Mouse (Mus musculus) thymus, adult 2 months (tissue): ENCODE results near the gene Popdc2. TPM values are rescaled to one million over a fixed set of nuclear protein-coding genes. Genes with fewer than 3 reads are reported as not detected.

Source experiments
- DNase-seq: peaks from one replicate; pipeline ENCODE4 v3.0.0; 2021
- H3K27ac ChIP-seq: fragments of 200-500 bp; 2 replicates; pipeline ENCODE4 v1.5.1; 2012; ENCODE audit warnings: low read length, control low read depth; ENCODE audit not compliant: control insufficient read depth, insufficient read depth
- H3K27me3 ChIP-seq: fragments of 200-500 bp; 2 replicates; pipeline ENCODE4 v1.6.1; 2012; ENCODE audit warnings: mild to moderate bottlenecking, low read length, moderate library complexity, mixed read lengths; ENCODE audit not compliant: control insufficient read depth, insufficient read depth
- H3K36me3 ChIP-seq: fragments of 200-500 bp; 2 replicates; pipeline ENCODE4 v1.6.1; 2012; ENCODE audit warnings: mild to moderate bottlenecking, low read length, moderate library complexity; ENCODE audit not compliant: control insufficient read depth, insufficient read depth
- H3K4me1 ChIP-seq: fragments of 200-500 bp; replicated peaks from 2 replicates; pipeline ENCODE4 v1.6.1; 2012; ENCODE audit warnings: low read length; ENCODE audit not compliant: control insufficient read depth, insufficient read depth
- H3K4me3 ChIP-seq: fragments of 200-500 bp; 2 replicates; pipeline ENCODE4 v1.5.1; 2012; ENCODE audit warnings: mild to moderate bottlenecking, low read length, control low read depth, moderate library complexity; ENCODE audit not compliant: control insufficient read depth, insufficient read depth
- CTCF ChIP-seq: fragments of 200-500 bp; IDR thresholded peaks from 2 replicates; pipeline ENCODE4 v1.5.1; 2012; ENCODE audit warnings: mild to moderate bottlenecking, control low read depth, low read length, moderate library complexity, borderline replicate concordance; ENCODE audit not compliant: control insufficient read depth, poor library complexity, insufficient read depth; ENCODE audit errors: extremely low read depth
- POLR2A ChIP-seq: fragments of 200-500 bp; IDR thresholded peaks from 2 replicates; pipeline ENCODE4 v1.6.1; 2012; ENCODE audit warnings: mild to moderate bottlenecking, low read length, control low read depth, moderate library complexity; ENCODE audit not compliant: control insufficient read depth, poor library complexity, insufficient read depth; ENCODE audit errors: extremely low read depth
- WGBS: fragments of 180-500 bp; shearing (Covaris S2); methylation state at CpG from one replicate; pipeline ENCODE4 v1.1.7; 2018; 5-methylcytosine and 5-hydroxymethylcytosine counted together
- polyA plus RNA-seq: library from polyadenylated mRNA; depleted of rRNA; stranded (reverse); fragments of >200 nt; gene quantifications from 2 replicates; pipeline ENCODE4 v1.2.3, GENCODE M21; 2012

Gene Popdc2
- polyA plus RNA-seq, 1 experiment, result 33.2 TPM

- DNase-seq, result no peak
- H3K27me3 ChIP-seq, result no peaks in the 10 kb centered on the region
- H3K27ac ChIP-seq, result no peak overlapping the region
- H3K4me3 ChIP-seq, result no peak overlapping the region
- TF ChIP-seq POLR2A (no peak), CTCF (no peak)
- no peaks in the 10 kb centered on the region for H3K36me3 ChIP-seq
- WGBS, result 88% methylated on average over 4 of the region's 4 CpGs
- no peaks in the 10 kb centered on the region for H3K4me1 ChIP-seq
These were observed 23.7 kb downstream of the Popdc2 start for GRCm38 (mm10) chr16:38385700-38386099.

GRCm38 (mm10) chr16:38387389-38387788, 25.4 kb downstream of the Popdc2 start:
- Histone ChIP-seq H3K4me3 (no peak overlapping the region), H3K36me3 (no peaks in the 10 kb centered on the region), H3K4me1 (no peaks in the 10 kb centered on the region), H3K27ac (no peak overlapping the region), H3K27me3 (no peaks in the 10 kb centered on the region)
- 94% methylated on average over 6 of the region's 6 CpGs for WGBS
- no peak for DNase-seq
- no peak for TF ChIP-seq CTCF
- TF ChIP-seq POLR2A, result no peak

- no peaks in the 10 kb centered on the region for H3K36me3 ChIP-seq
- H3K4me3 ChIP-seq, result no peak overlapping the region
- no peaks in the 10 kb centered on the region for H3K27me3 ChIP-seq
- no peak for DNase-seq
- WGBS, result 90% methylated on average over 6 of the region's 6 CpGs
- TF ChIP-seq POLR2A, result no peak
- no peak for TF ChIP-seq CTCF
- H3K4me1 ChIP-seq, result no peaks in the 10 kb centered on the region
- no peak overlapping the region for H3K27ac ChIP-seq
These were observed 26.7 kb downstream of the Popdc2 start for GRCm38 (mm10) chr16:38388757-38389156.

GRCm38 (mm10) chr16:38389284-38389893, 27.4 kb downstream of the Popdc2 start:
- Histone ChIP-seq H3K36me3 (no peaks in the 10 kb centered on the region), H3K4me3 (no peak overlapping the region), H3K27me3 (no peaks in the 10 kb centered on the region), H3K27ac (no peak overlapping the region), H3K4me1 (no peaks in the 10 kb centered on the region)
- no peak for DNase-seq
- 94% methylated on average over 8 of the region's 8 CpGs for WGBS
- TF ChIP-seq POLR2A (no peak), CTCF (no peak)

GRCm38 (mm10) chr16:38390322-38390721, 28.3 kb downstream of the Popdc2 start:
- no peak overlapping the region for H3K27ac ChIP-seq
- H3K36me3 ChIP-seq, result no peaks in the 10 kb centered on the region
- H3K4me1 ChIP-seq, result no peaks in the 10 kb centered on the region
- no peaks in the 10 kb centered on the region for H3K27me3 ChIP-seq
- 94% methylated on average over 7 of the region's 7 CpGs for WGBS
- no peak for DNase-seq
- TF ChIP-seq POLR2A, result no peak
- TF ChIP-seq CTCF, result no peak
- no peak overlapping the region for H3K4me3 ChIP-seq

- no peaks in the 10 kb centered on the region for H3K4me1 ChIP-seq
- no peak for DNase-seq
- 93% methylated on average over 23 of the region's 23 CpGs for WGBS
- no peaks in the 10 kb centered on the region for H3K27me3 ChIP-seq
- TF ChIP-seq CTCF (no peak), POLR2A (no peak)
- H3K27ac ChIP-seq, result no peak overlapping the region
- no peak overlapping the region for H3K4me3 ChIP-seq
- H3K36me3 ChIP-seq, result no peaks in the 10 kb centered on the region
These were observed 30.3 kb downstream of the Popdc2 start for GRCm38 (mm10) chr16:38392126-38392894.
